Mouse (Mus musculus) bone marrow macrophage, adult 2 months (primary cell): ENCODE data around the gene Snx21.

Source experiments
- CTCF ChIP-seq: IDR thresholded peaks from 2 replicates; pipeline ENCODE4 v1.5.1; 2012; ENCODE audit warnings: low read depth, mild to moderate bottlenecking, low read length, moderate library complexity
- POLR2A ChIP-seq: IDR thresholded peaks from 2 replicates; pipeline ENCODE4 v1.6.1; 2012; ENCODE audit warnings: mild to moderate bottlenecking, low read depth, low read length, borderline replicate concordance

DNA sequence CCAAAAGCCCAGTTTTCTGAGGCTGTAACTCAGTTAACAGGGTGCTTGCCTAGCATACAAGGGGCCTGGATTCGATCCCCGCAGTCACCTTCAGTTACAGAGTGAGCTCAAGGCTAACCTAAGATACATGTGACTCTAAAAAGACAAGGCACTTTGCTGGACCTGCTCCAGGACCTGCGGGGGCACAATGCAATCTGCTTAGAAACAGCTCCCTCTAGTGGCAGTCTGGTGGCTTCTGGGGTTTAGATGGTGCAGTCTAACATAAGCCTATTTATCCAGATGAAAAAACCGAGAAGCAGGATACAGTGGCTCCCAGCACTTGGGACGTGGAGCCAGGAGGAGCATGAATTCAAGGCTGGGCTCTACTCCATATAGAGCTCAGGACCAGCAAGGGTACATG lies 8.7 kb downstream of the Snx21 start:
- TF ChIP-seq CTCF (peak; percentile 82), POLR2A (no peak)
